Mouse (Mus musculus): ENCODE measurements around the gene Creb3l1. TPM values are rescaled to one million over a fixed set of nuclear protein-coding genes. Genes with fewer than 3 reads are reported as not detected.
A peak's percentile ranks its signal among the peaks of the same experiment; 100 is the strongest.

Creb3l1 gene
- polyA plus RNA-seq, 1 experiment: 8.9 TPM

DNA sequence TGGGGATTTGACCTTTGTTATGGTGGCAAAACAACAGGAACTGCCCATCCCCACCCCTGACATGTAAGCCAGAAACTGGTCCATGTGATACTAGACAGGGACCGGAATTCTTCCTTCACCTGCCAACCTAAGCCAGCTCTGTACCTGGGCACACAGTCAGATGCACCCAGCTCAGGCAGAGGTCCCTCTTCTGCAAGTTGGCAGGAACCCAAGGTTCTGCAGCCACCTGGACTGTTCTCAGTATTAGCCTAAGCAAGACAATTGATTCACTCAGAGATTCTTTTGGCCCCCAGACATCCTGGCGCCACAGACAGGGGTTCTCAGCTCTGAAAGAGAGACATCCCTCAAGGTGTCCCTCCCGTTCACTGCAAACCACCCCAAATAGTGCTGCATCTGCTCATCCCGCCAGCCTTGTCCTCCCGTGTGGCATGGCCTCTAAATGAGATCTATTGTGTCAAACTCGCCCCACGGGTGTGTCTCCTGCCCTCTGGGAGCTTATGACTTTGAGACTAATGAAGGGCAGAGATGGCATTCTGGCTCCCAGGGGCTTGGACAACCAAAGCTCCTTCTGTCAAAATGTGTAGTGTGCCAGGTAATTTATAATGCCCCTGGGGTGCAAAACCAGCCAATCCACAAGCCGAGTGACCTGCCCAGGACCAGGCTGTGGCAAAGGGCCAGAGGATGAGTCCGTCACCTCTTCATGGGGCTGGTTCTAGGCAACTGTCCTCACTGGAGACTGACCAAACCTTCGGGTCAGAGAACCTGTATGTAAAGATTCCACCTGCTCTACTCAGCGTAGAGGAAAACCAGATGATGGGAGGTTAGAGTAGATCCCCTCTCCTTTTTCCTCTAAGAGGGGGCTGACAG lies 64.5 kb downstream of the Creb3l1 start:
- Histone ChIP-seq H3K4me3 (ENCODE audit: insufficient read depth, low read depth, low read length) (no peak overlapping the region), H3K27me3 (replicated peaks; ENCODE audit: control insufficient read depth, insufficient read depth, low read length) (no peaks in the 10 kb centered on the region), H3K36me3 (ENCODE audit: control insufficient read depth, insufficient read depth, low read length) (no peaks in the 10 kb centered on the region), H3K27ac (ENCODE audit: insufficient read depth, low read depth, low read length) (no peak overlapping the region), H3K4me1 (ENCODE audit: control insufficient read depth, insufficient read depth, low read length) (peaks cover 24% of the 10 kb centered on the region)
- peak; percentile 65 for DNase-seq
- 55% methylated on average over 11 of the region's 11 CpGs for WGBS
- TF ChIP-seq CTCF (conservative IDR thresholded peaks at IDR 0.05; ENCODE audit: insufficient read depth, insufficient read length, low read depth, low read length): no peak
- no peak for TF ChIP-seq POLR2A (IDR thresholded peaks at IDR 0.05; ENCODE audit: low read depth, low read length)

DNA sequence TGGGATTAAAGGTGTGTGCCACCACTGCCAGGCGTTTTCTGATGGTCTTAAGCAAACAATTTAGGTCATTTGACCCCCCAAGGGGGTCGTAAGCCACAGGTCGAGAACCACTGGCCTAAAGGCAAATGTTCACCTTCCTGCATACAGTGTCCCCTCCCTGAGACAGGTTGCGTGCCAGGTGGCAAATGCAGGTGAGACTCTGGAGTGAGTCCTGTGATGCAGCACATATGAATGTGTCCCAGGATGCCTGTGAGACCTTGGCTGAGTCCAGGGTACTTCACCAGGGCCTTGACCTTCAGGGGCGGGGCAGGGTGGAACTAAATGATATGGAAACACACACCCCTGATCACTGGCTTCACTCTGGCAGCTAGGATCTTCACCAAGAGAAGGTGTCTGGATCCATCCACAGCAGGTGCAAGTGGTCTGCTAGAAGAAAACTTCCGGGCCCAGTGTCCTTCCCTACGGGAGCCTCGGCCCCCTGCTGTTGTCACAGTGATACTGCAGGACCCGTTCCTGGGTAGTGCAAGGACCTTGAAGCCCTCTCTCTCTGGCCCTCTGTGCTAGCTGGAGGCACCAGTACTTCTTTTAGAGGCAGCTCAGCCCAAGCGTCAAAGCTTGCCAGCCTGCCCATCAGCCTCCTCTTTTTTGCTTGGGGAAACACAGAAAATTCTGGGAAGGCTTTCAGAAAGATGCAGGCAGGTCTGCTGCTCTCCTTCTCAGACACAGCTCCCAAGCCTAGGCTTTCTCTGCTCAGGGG lies 65.4 kb downstream of the Creb3l1 start:
- H3K36me3 ChIP-seq (ENCODE audit: control insufficient read depth, insufficient read depth, low read length): no peaks in the 10 kb centered on the region
- TF ChIP-seq POLR2A (IDR thresholded peaks at IDR 0.05; ENCODE audit: low read depth, low read length): no peak
- TF ChIP-seq CTCF (conservative IDR thresholded peaks at IDR 0.05; ENCODE audit: insufficient read depth, insufficient read length, low read depth, low read length): peak; percentile 75
- peak; percentile 68 for DNase-seq
- H3K4me3 ChIP-seq (ENCODE audit: insufficient read depth, low read depth, low read length): no peak overlapping the region
- WGBS: 41% methylated on average over 10 of the region's 10 CpGs
- no peaks in the 10 kb centered on the region for H3K27me3 ChIP-seq (replicated peaks; ENCODE audit: control insufficient read depth, insufficient read depth, low read length)
- H3K27ac ChIP-seq (ENCODE audit: insufficient read depth, low read depth, low read length): no peak overlapping the region
- peaks cover 24% of the 10 kb centered on the region for H3K4me1 ChIP-seq (ENCODE audit: control insufficient read depth, insufficient read depth, low read length)

DNA sequence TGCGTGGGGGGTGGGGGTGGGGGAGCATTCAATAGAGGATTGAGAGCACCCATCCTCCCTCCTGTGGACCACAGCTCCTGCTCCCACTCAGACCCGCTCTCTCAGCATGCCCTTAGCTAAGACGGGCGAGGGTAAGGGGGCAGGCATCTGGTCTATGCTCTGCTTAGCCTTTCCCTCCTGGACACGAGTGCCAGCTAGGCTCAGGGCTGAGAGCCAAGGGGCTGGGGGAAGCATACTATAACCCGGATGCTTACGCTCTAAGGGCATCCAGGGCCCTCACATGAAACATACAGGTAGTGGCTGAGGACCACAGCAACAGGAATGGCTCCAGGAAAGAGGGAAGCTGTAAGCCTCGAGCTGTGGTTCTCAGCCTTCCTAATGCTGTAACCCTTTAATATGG lies 66.3 kb downstream of the Creb3l1 start:
- Histone ChIP-seq H3K27ac (ENCODE audit: insufficient read depth, low read depth, low read length) (no peak overlapping the region), H3K27me3 (replicated peaks; ENCODE audit: control insufficient read depth, insufficient read depth, low read length) (no peaks in the 10 kb centered on the region), H3K4me1 (ENCODE audit: control insufficient read depth, insufficient read depth, low read length) (peaks cover 24% of the 10 kb centered on the region), H3K36me3 (ENCODE audit: control insufficient read depth, insufficient read depth, low read length) (no peaks in the 10 kb centered on the region), H3K4me3 (ENCODE audit: insufficient read depth, low read depth, low read length) (no peak overlapping the region)
- WGBS: 76% methylated on average over 8 of the region's 8 CpGs
- no peak for TF ChIP-seq POLR2A (IDR thresholded peaks at IDR 0.05; ENCODE audit: low read depth, low read length)
- TF ChIP-seq CTCF (conservative IDR thresholded peaks at IDR 0.05; ENCODE audit: insufficient read depth, insufficient read length, low read depth, low read length): no peak
- DNase-seq: no peak

DNA sequence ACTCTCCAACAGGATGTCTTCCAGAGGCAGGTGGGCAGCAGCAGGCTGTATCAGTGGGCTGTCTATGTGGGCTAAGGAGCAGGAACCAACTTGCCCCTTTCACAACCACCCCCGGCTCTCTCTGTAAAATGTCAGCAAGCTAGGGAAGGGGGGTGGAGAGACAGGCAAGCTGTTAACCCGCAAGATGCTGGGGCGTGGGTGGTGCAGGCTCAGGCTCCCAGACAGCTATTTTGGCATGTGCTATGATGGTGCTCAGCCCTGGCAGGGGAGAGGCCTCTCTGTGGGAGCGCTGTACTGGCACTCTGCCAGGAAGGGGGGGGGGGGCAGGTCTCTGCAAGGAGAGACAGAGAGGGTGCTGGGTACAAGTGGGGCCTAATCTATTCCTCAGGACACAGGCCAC lies 67.2 kb downstream of the Creb3l1 start:
- Histone ChIP-seq H3K4me1 (ENCODE audit: control insufficient read depth, insufficient read depth, low read length) (peaks cover 19% of the 10 kb centered on the region), H3K27me3 (replicated peaks; ENCODE audit: control insufficient read depth, insufficient read depth, low read length) (no peaks in the 10 kb centered on the region), H3K36me3 (ENCODE audit: control insufficient read depth, insufficient read depth, low read length) (no peaks in the 10 kb centered on the region), H3K27ac (ENCODE audit: insufficient read depth, low read depth, low read length) (no peak overlapping the region), H3K4me3 (ENCODE audit: insufficient read depth, low read depth, low read length) (no peak overlapping the region)
- DNase-seq: no peak
- no peak for TF ChIP-seq POLR2A (IDR thresholded peaks at IDR 0.05; ENCODE audit: low read depth, low read length)
- no peak for TF ChIP-seq CTCF (conservative IDR thresholded peaks at IDR 0.05; ENCODE audit: insufficient read depth, insufficient read length, low read depth, low read length)
- WGBS: 12% methylated on average over 4 of the region's 4 CpGs

DNA sequence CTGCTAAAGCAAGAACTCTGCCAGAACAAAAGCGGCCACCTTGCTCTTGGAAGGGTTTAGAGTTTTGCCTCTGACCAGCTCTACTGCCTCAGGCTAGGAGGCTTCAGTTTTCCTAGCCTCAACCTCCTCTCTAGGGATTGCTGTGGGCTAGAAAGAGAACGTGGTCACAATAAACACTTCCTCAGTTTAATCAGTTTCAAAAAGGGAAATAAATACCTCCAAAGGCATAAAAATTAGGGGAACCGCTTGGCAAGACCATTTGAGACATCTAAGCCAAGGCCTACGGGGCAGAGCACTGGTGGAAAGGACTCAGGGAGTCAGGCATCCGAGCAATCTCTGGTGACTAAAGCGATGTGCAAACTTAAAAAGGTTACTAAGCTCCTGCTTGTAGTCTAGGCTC lies 68.4 kb downstream of the Creb3l1 start:
- Histone ChIP-seq H3K36me3 (ENCODE audit: control insufficient read depth, insufficient read depth, low read length) (no peaks in the 10 kb centered on the region), H3K27me3 (replicated peaks; ENCODE audit: control insufficient read depth, insufficient read depth, low read length) (no peaks in the 10 kb centered on the region), H3K4me3 (ENCODE audit: insufficient read depth, low read depth, low read length) (no peak overlapping the region), H3K4me1 (ENCODE audit: control insufficient read depth, insufficient read depth, low read length) (peaks cover 19% of the 10 kb centered on the region), H3K27ac (ENCODE audit: insufficient read depth, low read depth, low read length) (no peak overlapping the region)
- no peak for DNase-seq
- WGBS: 81% methylated on average over 6 of the region's 6 CpGs
- TF ChIP-seq CTCF (conservative IDR thresholded peaks at IDR 0.05; ENCODE audit: insufficient read depth, insufficient read length, low read depth, low read length): no peak
- no peak for TF ChIP-seq POLR2A (IDR thresholded peaks at IDR 0.05; ENCODE audit: low read depth, low read length)

DNA sequence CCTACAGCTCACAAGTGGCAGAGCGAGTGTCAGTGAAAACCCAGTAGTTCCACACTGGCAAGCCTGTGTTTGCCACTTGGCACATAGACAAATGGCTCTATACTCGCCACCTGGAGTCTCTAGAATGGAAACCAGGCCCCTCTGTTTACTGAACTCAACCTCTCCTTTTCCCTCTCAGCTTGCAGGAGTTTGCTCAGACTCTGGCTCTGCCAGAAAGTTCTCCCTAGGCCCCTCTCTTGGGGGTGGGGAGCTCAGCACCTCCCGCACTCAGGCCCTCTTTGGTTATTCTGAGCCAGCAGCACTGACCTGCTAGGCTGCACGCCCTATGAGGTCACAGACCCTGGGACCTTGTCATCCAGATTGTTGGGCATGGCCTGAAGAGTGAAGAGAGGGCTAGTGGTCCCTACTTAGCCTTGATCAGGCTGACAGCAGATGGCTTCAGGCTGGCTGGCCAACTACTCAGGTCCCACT lies 69.1 kb downstream of the Creb3l1 start:
- H3K27ac ChIP-seq (ENCODE audit: insufficient read depth, low read depth, low read length): no peak overlapping the region
- peaks cover 20% of the 10 kb centered on the region for H3K4me1 ChIP-seq (ENCODE audit: control insufficient read depth, insufficient read depth, low read length)

DNA sequence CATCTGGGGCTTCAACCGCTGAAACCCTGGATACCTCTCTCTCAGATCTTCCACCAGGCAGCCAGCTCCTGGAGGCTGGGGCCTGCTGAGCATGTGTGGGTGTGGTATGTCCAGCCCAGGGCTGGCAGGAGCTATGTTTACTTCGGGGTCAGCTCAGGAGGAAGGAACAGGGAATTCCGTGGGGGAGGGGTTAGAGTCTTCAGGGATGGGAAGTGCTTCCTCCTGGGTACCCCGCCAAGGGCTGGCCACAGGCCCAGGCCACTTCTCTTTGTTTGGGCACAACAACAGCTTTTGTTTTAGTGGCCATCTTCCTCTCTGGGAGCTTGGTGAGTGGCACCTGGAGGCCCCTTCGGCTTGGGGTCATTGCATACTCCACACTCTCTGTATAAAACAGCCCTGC lies 70.5 kb downstream of the Creb3l1 start:
- Histone ChIP-seq H3K4me3 (ENCODE audit: insufficient read depth, low read depth, low read length) (no peak overlapping the region), H3K27me3 (replicated peaks; ENCODE audit: control insufficient read depth, insufficient read depth, low read length) (no peaks in the 10 kb centered on the region), H3K27ac (ENCODE audit: insufficient read depth, low read depth, low read length) (peak overlapping the region; percentile 36; the same call in 1 of the 2 replicates), H3K36me3 (ENCODE audit: control insufficient read depth, insufficient read depth, low read length) (no peaks in the 10 kb centered on the region), H3K4me1 (ENCODE audit: control insufficient read depth, insufficient read depth, low read length) (peaks cover 16% of the 10 kb centered on the region)
- peak; percentile 93 for DNase-seq
- WGBS: 14% methylated on average over 5 of the region's 5 CpGs
- TF ChIP-seq POLR2A (IDR thresholded peaks at IDR 0.05; ENCODE audit: low read depth, low read length): no peak
- TF ChIP-seq CTCF (conservative IDR thresholded peaks at IDR 0.05; ENCODE audit: insufficient read depth, insufficient read length, low read depth, low read length): no peak

More for the DNA sequence above, 69.1 kb downstream of the Creb3l1 start:
- Histone ChIP-seq H3K4me3 (ENCODE audit: insufficient read depth, low read depth, low read length) (no peak overlapping the region), H3K27me3 (replicated peaks; ENCODE audit: control insufficient read depth, insufficient read depth, low read length) (no peaks in the 10 kb centered on the region), H3K36me3 (ENCODE audit: control insufficient read depth, insufficient read depth, low read length) (no peaks in the 10 kb centered on the region)
- TF ChIP-seq POLR2A (IDR thresholded peaks at IDR 0.05; ENCODE audit: low read depth, low read length) (no peak), CTCF (conservative IDR thresholded peaks at IDR 0.05; ENCODE audit: insufficient read depth, insufficient read length, low read depth, low read length) (no peak)
- no peak for DNase-seq
- WGBS: 77% methylated on average over 4 of the region's 4 CpGs
